Mouse (Mus musculus) CH12.LX (cell line): ENCODE measurements around the gene Cdc25a. TPM values are rescaled to one million over a fixed set of nuclear protein-coding genes. Genes with fewer than 3 reads are reported as not detected.

ENCODE experiments used
- DNase-seq: peaks from one replicate; pipeline ENCODE4 v3.0.0-alpha.2; 2013; ENCODE audit errors: extremely low read depth
- H3K27ac ChIP-seq: 2 replicates; pipeline ENCODE4 v1.5.1; 2012; ENCODE audit warnings: low read depth, mild to moderate bottlenecking, control low read depth, moderate library complexity; ENCODE audit not compliant: insufficient read depth
- H3K27me3 ChIP-seq: replicated peaks from 2 replicates; pipeline ENCODE3; 2012; ENCODE audit warnings: inconsistent platforms
- H3K36me3 ChIP-seq, 2 experiments: replicated peaks in 1 of 2; 2 replicates each; pipeline versions ENCODE3 to v1.6.1; 2012; ENCODE audit warnings: inconsistent platforms in 1 of 2, low read length in 1 of 2, mild to moderate bottlenecking in 1 of 2, mixed read lengths in 1 of 2, moderate library complexity in 1 of 2; ENCODE audit not compliant: control insufficient read depth in 1 of 2, insufficient read depth in 1 of 2
- H3K4me1 ChIP-seq, 2 experiments: 2 replicates each; pipeline ENCODE4 v1.6.1; 2012; ENCODE audit warnings: inconsistent platforms in 1 of 2, moderate library complexity in 1 of 2; ENCODE audit not compliant: insufficient read depth in 2 of 2, control insufficient read depth in 1 of 2
- H3K4me2 ChIP-seq: 2 replicates; pipeline ENCODE4 v1.6.1; 2012; ENCODE audit warnings: low read depth, mild to moderate bottlenecking, control low read depth; ENCODE audit not compliant: poor library complexity, insufficient read depth, severe bottlenecking
- H3K4me3 ChIP-seq, 3 experiments: fragments of 150-350 bp in 1 of 3; sonication (generic) in 1 of 3; replicated peaks in 1 of 3; 2 replicates each; pipeline versions ENCODE3 to v1.5.1; 2011 to 2012; ENCODE audit warnings: low read depth in 2 of 3, low read length in 2 of 3, mild to moderate bottlenecking in 2 of 3, moderate library complexity in 2 of 3, control low read depth in 1 of 3, improper control_type of control experiment in 1 of 3, inconsistent platforms in 1 of 3, mixed read lengths in 1 of 3; ENCODE audit not compliant: poor library complexity in 1 of 3
- H3K79me2 ChIP-seq: replicated peaks from 2 replicates; pipeline ENCODE4 v1.6.1; 2012; ENCODE audit warnings: mild to moderate bottlenecking, moderate library complexity; ENCODE audit not compliant: control insufficient read depth, poor library complexity, insufficient read depth, severe bottlenecking; ENCODE audit errors: extremely low read depth
- H3K9ac ChIP-seq: 2 replicates; pipeline ENCODE4 v1.6.1; 2012; ENCODE audit warnings: low read depth, mild to moderate bottlenecking, control low read depth, moderate library complexity; ENCODE audit not compliant: insufficient read depth
- H3K9me3 ChIP-seq: replicated peaks from 2 replicates; pipeline ENCODE3; 2012; ENCODE audit warnings: low read length, inconsistent platforms, mixed read lengths
- BHLHE40 ChIP-seq: IDR thresholded peaks from 2 replicates; pipeline ENCODE4 v1.6.1; 2011; ENCODE audit warnings: mild to moderate bottlenecking, low read depth, low read length, improper control_type of control experiment
- CHD1 ChIP-seq: IDR thresholded peaks from 2 replicates; pipeline ENCODE4 v1.6.1; 2012; ENCODE audit warnings: low read depth, low read length, improper control_type of control experiment, inconsistent platforms
- CTCF ChIP-seq, 2 experiments: IDR thresholded peaks in 1 of 2; conservative IDR thresholded peaks in 1 of 2; 2 replicates each; pipeline ENCODE4 v1.5.1; 2011 to 2012; ENCODE audit warnings: low read depth in 2 of 2, low read length in 2 of 2, improper control_type of control experiment in 1 of 2, inconsistent platforms in 1 of 2, mild to moderate bottlenecking in 1 of 2, moderate library complexity in 1 of 2
- ELF1 ChIP-seq: IDR thresholded peaks from 2 replicates; pipeline ENCODE4 v1.6.1; 2014; ENCODE audit warnings: low read depth, mild to moderate bottlenecking, inconsistent platforms, low read length, improper control_type of control experiment
- JUN ChIP-seq: IDR thresholded peaks from 2 replicates; pipeline ENCODE4 v1.6.1; 2011; ENCODE audit warnings: low read depth, mild to moderate bottlenecking, low read length, improper control_type of control experiment, moderate library complexity; ENCODE audit not compliant: insufficient read depth
- MAX ChIP-seq: IDR thresholded peaks from 2 replicates; pipeline ENCODE4 v1.6.1; 2011; ENCODE audit warnings: low read length, improper control_type of control experiment
- MYC ChIP-seq: IDR thresholded peaks from 2 replicates; pipeline ENCODE4 v1.6.1; 2011; ENCODE audit warnings: low read depth, mild to moderate bottlenecking, improper control_type of control experiment, low read length
- TCF12 ChIP-seq: IDR thresholded peaks from 2 replicates; pipeline ENCODE4 v1.6.1; 2014; ENCODE audit warnings: low read depth, mild to moderate bottlenecking, inconsistent platforms, low read length, improper control_type of control experiment
- UBTF ChIP-seq: IDR thresholded peaks from 2 replicates; pipeline ENCODE4 v1.6.1; 2012; ENCODE audit warnings: low read depth, mild to moderate bottlenecking, inconsistent platforms, low read length, improper control_type of control experiment, moderate library complexity
- dilution Hi-C: fragments of 300-500 bp; cut with MboI; formaldehyde crosslinking; loops from 2 replicates; pipeline ENCODE4 v1.14.3; 2020; ENCODE audit warnings: low sequenced_read_pairs; ENCODE audit not compliant: extremely low pct_unique_long_range_greater_than_20kb, extremely low pct_ligation_motif_present
- in situ Hi-C: fragments of 300-500 bp; cut with MboI; formaldehyde crosslinking; loops from 3 replicates; pipeline ENCODE4 v1.14.3; 2019; ENCODE audit warnings: low sequenced_read_pairs, low pct_ligation_motif_present, low pct_unique_long_range_greater_than_20kb, mixed read lengths
- polyA plus RNA-seq: library from polyadenylated mRNA; unstranded; fragments of >175 nt; gene quantifications from 2 replicates; pipeline ENCODE4 v1.2.1, GENCODE M21; 2012; ENCODE audit warnings: low read depth; ENCODE audit not compliant: insufficient read length
- total RNA-seq, 2 experiments: library from RNA; depleted of rRNA; stranded (reverse); fragments of 300-350 nt in 1 of 2; fragments of >200 nt in 1 of 2; gene quantifications; 2 replicates each; pipeline ENCODE4 v1.2.3; 2012 to 2014

Cdc25a gene
- total and polyA plus RNA-seq, 3 experiments, result 32.4 to 74.9 (median 32.6) TPM

DNA sequence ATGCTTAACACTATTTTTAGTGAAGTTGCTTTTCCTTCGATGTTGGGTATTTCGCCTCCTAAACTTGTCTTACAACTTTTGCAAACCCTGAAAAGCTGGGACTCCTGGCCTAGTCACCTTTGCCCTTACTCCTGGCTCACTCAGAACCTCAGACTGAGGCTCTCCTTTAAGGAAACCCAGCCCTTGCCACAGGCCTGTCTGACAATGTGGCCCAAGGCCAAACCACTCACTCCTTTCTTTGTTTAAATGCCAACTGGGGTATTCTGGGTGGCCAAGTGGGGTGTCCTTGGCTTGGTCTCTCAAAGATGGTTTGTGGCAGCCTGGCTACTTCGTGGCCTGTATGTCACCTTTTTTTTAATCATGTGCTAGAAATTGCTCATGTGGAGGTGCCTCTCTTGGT is 1.4 kb downstream of the Cdc25a start:
- Histone ChIP-seq H3K79me2 (peaks cover 47% of the 10 kb centered on the region), H3K36me3 (peaks cover 33 to 43% of the 10 kb centered on the region in 2 experiments), H3K27me3 (no peaks in the 10 kb centered on the region), H3K4me3 (peak overlapping the region; percentile 87 to 97 (median 92)), H3K4me2 (peak overlapping the region; percentile 95), H3K27ac (0 out of 2 replicates have a peak overlapping the region, but pooled peaks have one; percentile 8), H3K9ac (peak overlapping the region; percentile 90), H3K4me1 (peaks cover 2 to 36% of the 10 kb centered on the region in 2 experiments; a peak in 3 of 4 replicates), H3K9me3 (no peaks in the 10 kb centered on the region)
- DNase-seq, result peak; percentile 27
- dilution Hi-C loops (no loop called here), in situ Hi-C loops (no loop called here)
- TF ChIP-seq JUN, result no peak
- 0 out of 2 replicates have a peak, but pooled peaks have one; percentile 41 for TF ChIP-seq BHLHE40
- TF ChIP-seq MYC, result peak; percentile 21; the same call in 1 of the 2 replicates
- TF ChIP-seq ELF1, result no peak
- TF ChIP-seq CHD1, result 0 out of 2 replicates have a peak, but pooled peaks have one; percentile 13

DNA sequence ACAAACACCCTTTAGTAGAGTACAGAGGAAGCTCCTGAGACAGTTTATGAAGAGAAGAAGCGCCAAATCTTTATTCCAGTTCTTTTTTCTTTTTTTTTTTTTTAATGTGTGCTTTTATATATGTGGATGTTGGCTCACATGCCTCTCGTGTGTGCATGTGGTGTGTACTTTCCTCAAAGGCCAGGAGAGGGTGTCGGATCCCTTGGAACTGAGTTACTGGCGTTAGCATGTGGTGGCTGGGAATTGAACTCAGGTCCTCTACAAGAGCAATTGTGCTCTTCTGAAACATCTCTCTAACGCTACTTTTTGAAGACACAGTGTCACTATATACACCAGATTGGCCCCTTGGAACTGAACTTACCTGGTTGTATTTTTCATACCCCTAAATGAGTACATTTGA is 2.3 kb downstream of the Cdc25a start:
- Histone ChIP-seq H3K4me3 (peak overlapping the region; percentile 87 to 97 (median 92)), H3K4me2 (peak overlapping the region; percentile 95), H3K79me2 (peaks cover 47% of the 10 kb centered on the region), H3K27ac (no peak overlapping the region), H3K36me3 (peaks cover 40 to 52% of the 10 kb centered on the region in 2 experiments), H3K9me3 (no peaks in the 10 kb centered on the region), H3K27me3 (no peaks in the 10 kb centered on the region), H3K4me1 (peaks cover 2 to 36% of the 10 kb centered on the region in 2 experiments; a peak in 3 of 4 replicates), H3K9ac (peak overlapping the region; percentile 90; the same call in 1 of the 2 replicates)
- TF ChIP-seq ELF1, result no peak
- TF ChIP-seq MAX, result peak; percentile 54; the same call in 1 of the 2 replicates
- peak in 1 of 2 experiments; percentile 28; a peak in 2 of 4 replicates for TF ChIP-seq CTCF (conservative IDR thresholded peaks at IDR 0.05 in 1 of 2, IDR thresholded peaks at IDR 0.05 in 1 of 2; ENCODE audit: low read depth in 2 of 2, low read length in 2 of 2)
- peak; percentile 72 for TF ChIP-seq MYC
- peak; percentile 46; the same call in 1 of the 2 replicates for TF ChIP-seq BHLHE40
- in situ Hi-C loops (no loop called here), dilution Hi-C loops (no loop called here)
- DNase-seq, result peak; percentile 45

DNA sequence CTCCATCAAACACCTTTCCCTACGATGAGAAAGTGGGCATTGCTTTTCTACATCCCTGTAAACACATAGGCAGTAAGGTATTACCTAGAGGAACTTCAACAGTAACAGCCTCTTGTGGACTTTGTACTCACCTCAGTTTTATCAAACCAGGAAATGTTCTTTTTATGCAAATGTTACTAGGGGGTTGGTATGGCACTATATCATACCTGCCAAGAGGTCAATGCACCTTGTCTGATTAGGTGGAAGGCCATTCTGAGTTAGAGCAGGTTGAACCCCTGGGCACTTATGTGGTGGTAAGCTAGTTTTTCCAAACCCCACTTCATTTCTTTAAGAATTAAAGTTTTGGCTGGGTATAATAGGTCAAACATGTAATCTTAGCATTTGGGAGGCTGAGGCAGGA is 3.9 kb downstream of the Cdc25a start:
- Histone ChIP-seq H3K9ac (no peak overlapping the region), H3K9me3 (no peaks in the 10 kb centered on the region), H3K27ac (no peak overlapping the region), H3K4me1 (peaks cover 2 to 36% of the 10 kb centered on the region in 2 experiments; a peak in 3 of 4 replicates), H3K4me3 (no peak overlapping the region)
- dilution Hi-C loops, result no loop called here
- DNase-seq, result no peak
- in situ Hi-C loops, result no loop called here
- TF ChIP-seq UBTF, result no peak
- TF ChIP-seq TCF12, result no peak
- TF ChIP-seq, all 38 proteins: peak for 0
- peaks cover 47% of the 10 kb centered on the region for H3K79me2 ChIP-seq
- H3K27me3 ChIP-seq, result no peaks in the 10 kb centered on the region
- H3K36me3 ChIP-seq, result peaks cover 52 to 67% of the 10 kb centered on the region in 2 experiments
- H3K4me2 ChIP-seq, result no peak overlapping the region
